Mouse (Mus musculus): Measurements from ENCODE around the gene Syp. TPM values are rescaled to one million over a fixed set of nuclear protein-coding genes. Genes with fewer than 3 reads are reported as not detected.

The Syp gene
- polyA plus RNA-seq, 1 experiment from 2014 or later = 0.75 TPM

GRCm38 (mm10) chrX:7635101-7635500, 3.2 kb upstream of the Syp start:
- 0 out of 2 replicates have a peak, but pooled peaks cover 1% of the 10 kb centered on the region for H3K9me3 ChIP-seq
- WGBS = 46% methylated on average over 3 of the region's 3 CpGs
- no peak overlapping the region for H3K9ac ChIP-seq
- no peaks in the 10 kb centered on the region for H3K36me3 ChIP-seq
- H3K27ac ChIP-seq (replicated peaks) = no peak overlapping the region
- no peak overlapping the region for H3K4me3 ChIP-seq
- ATAC-seq (ENCODE audit: extremely low read depth, insufficient number of reproducible peaks, low FRiP score, low TSS enrichment) = no peak
- peaks cover 20% of the 10 kb centered on the region for H3K27me3 ChIP-seq (replicated peaks)
- H3K4me2 ChIP-seq = no peak overlapping the region
- H3K4me1 ChIP-seq = no peaks in the 10 kb centered on the region

- H3K27me3 ChIP-seq (replicated peaks) = peaks cover 28% of the 10 kb centered on the region
- no peak overlapping the region for H3K4me3 ChIP-seq
- no peak overlapping the region for H3K4me2 ChIP-seq
- ATAC-seq (ENCODE audit: extremely low read depth, insufficient number of reproducible peaks, low FRiP score, low TSS enrichment) = no peak
- no peaks in the 10 kb centered on the region for H3K4me1 ChIP-seq
- no peaks in the 10 kb centered on the region for H3K9me3 ChIP-seq
- no peak overlapping the region for H3K27ac ChIP-seq (replicated peaks)
- 17% methylated on average over 13 of the region's 13 CpGs for WGBS
- no peak overlapping the region for H3K9ac ChIP-seq
- H3K36me3 ChIP-seq = no peaks in the 10 kb centered on the region
Measured at GRCm38 (mm10) chrX:7639536-7640325, 1.5 kb downstream of the Syp start.

- Histone ChIP-seq H3K36me3 (no peaks in the 10 kb centered on the region), H3K27ac (replicated peaks) (no peak overlapping the region), H3K4me3 (no peak overlapping the region), H3K9ac (no peak overlapping the region), H3K27me3 (replicated peaks) (peaks cover 28% of the 10 kb centered on the region), H3K9me3 (no peaks in the 10 kb centered on the region), H3K4me1 (no peaks in the 10 kb centered on the region), H3K4me2 (no peak overlapping the region)
- 17% methylated on average over 12 of the region's 12 CpGs for WGBS
- no peak for ATAC-seq (ENCODE audit: extremely low read depth, insufficient number of reproducible peaks, low FRiP score, low TSS enrichment)
Measured at GRCm38 (mm10) chrX:7640785-7641184, 2.5 kb downstream of the Syp start.

GRCm38 (mm10) chrX:7645349-7645748, 7.1 kb downstream of the Syp start:
- Histone ChIP-seq H3K4me3 (no peak overlapping the region), H3K4me1 (0 out of 2 replicates have a peak, but pooled peaks cover 3% of the 10 kb centered on the region), H3K36me3 (no peaks in the 10 kb centered on the region), H3K27ac (replicated peaks) (no peak overlapping the region), H3K4me2 (no peak overlapping the region), H3K9ac (no peak overlapping the region), H3K27me3 (replicated peaks) (0 out of 2 replicates have a peak, but pooled peaks cover 7% of the 10 kb centered on the region), H3K9me3 (no peaks in the 10 kb centered on the region)
- ATAC-seq (ENCODE audit: extremely low read depth, insufficient number of reproducible peaks, low FRiP score, low TSS enrichment) = no peak
- 15% methylated on average over 5 of the region's 5 CpGs for WGBS

- peak overlapping the region; percentile 67 for H3K27ac ChIP-seq (replicated peaks)
- no peaks in the 10 kb centered on the region for H3K36me3 ChIP-seq
- peak overlapping the region; percentile 83 for H3K9ac ChIP-seq
- H3K4me1 ChIP-seq = 0 out of 2 replicates have a peak, but pooled peaks cover 3% of the 10 kb centered on the region
- peak overlapping the region; percentile 70 for H3K4me2 ChIP-seq
- ATAC-seq (ENCODE audit: extremely low read depth, insufficient number of reproducible peaks, low FRiP score, low TSS enrichment) = peak; percentile 89
- 12% methylated on average over 25 of the region's 25 CpGs for WGBS
- H3K4me3 ChIP-seq = peak overlapping the region; percentile 55
- H3K27me3 ChIP-seq (replicated peaks) = no peaks in the 10 kb centered on the region
- H3K9me3 ChIP-seq = no peaks in the 10 kb centered on the region
Measured at GRCm38 (mm10) chrX:7648671-7649304, 10.5 kb downstream of the Syp start.

GRCm38 (mm10) chrX:7657221-7657639, 19.0 kb downstream of the Syp start, which contains the start of gene Prickle3:
Gene Prickle3 (plus strand): TSS chrX:7657260.
- WGBS = 14% methylated on average over 26 of the region's 26 CpGs
- Histone ChIP-seq H3K9me3 (no peaks in the 10 kb centered on the region), H3K4me1 (peaks cover 13% of the 10 kb centered on the region)

GRCm38 (mm10) chrX:7658031-7658784, 19.9 kb downstream of the Syp start:
- WGBS = 16% methylated on average over 15 of the region's 15 CpGs
- no peaks in the 10 kb centered on the region for H3K27me3 ChIP-seq (replicated peaks)
- H3K4me1 ChIP-seq = peaks cover 13% of the 10 kb centered on the region
- peaks cover 5% of the 10 kb centered on the region; the same call in 1 of the 2 replicates for H3K36me3 ChIP-seq
- peak overlapping the region; percentile 64 for H3K4me3 ChIP-seq
- peak overlapping the region; percentile 80 for H3K27ac ChIP-seq (replicated peaks)
- peak overlapping the region; percentile 72 for H3K4me2 ChIP-seq
- ATAC-seq (ENCODE audit: extremely low read depth, insufficient number of reproducible peaks, low FRiP score, low TSS enrichment) = no peak
- H3K9me3 ChIP-seq = no peaks in the 10 kb centered on the region
- H3K9ac ChIP-seq = peak overlapping the region; percentile 82

More at GRCm38 (mm10) chrX:7657221-7657639, 19.0 kb downstream of the Syp start, which contains the start of gene Prickle3:
- Histone ChIP-seq H3K27ac (replicated peaks) (peak within 1 kb of the TSS; percentile 80), H3K27me3 (replicated peaks) (no peaks in the 10 kb centered on the region), H3K36me3 (peaks cover 5% of the 10 kb centered on the region; the same call in 1 of the 2 replicates), H3K4me2 (peak within 1 kb of the TSS; percentile 72), H3K4me3 (peak within 1 kb of the TSS; percentile 64), H3K9ac (peak within 1 kb of the TSS; percentile 82)
- ATAC-seq (ENCODE audit: extremely low read depth, insufficient number of reproducible peaks, low FRiP score, low TSS enrichment) = peak; percentile 56; the same call in 1 of the 2 replicates

GRCm38 (mm10) chrX:7658785-7659589, 20.7 kb downstream of the Syp start:
- peak overlapping the region; percentile 64 for H3K4me3 ChIP-seq
- no peaks in the 10 kb centered on the region for H3K9me3 ChIP-seq
- peaks cover 13% of the 10 kb centered on the region for H3K4me1 ChIP-seq
- WGBS = 54% methylated on average over 11 of the region's 11 CpGs
- ATAC-seq (ENCODE audit: extremely low read depth, insufficient number of reproducible peaks, low FRiP score, low TSS enrichment) = no peak
- peak overlapping the region; percentile 82; the same call in 1 of the 2 replicates for H3K9ac ChIP-seq
- H3K27ac ChIP-seq (replicated peaks) = 0 out of 2 replicates have a peak overlapping the region, but pooled peaks have one; percentile 80
- H3K36me3 ChIP-seq = peaks cover 11% of the 10 kb centered on the region
- H3K4me2 ChIP-seq = peak overlapping the region; percentile 72
- no peaks in the 10 kb centered on the region for H3K27me3 ChIP-seq (replicated peaks)

- no peak for ATAC-seq (ENCODE audit: extremely low read depth, insufficient number of reproducible peaks, low FRiP score, low TSS enrichment)
- H3K27ac ChIP-seq (replicated peaks) = no peak overlapping the region
Measured at GRCm38 (mm10) chrX:7661086-7661485, 22.8 kb downstream of the Syp start.

GRCm38 (mm10) chrX:7662936-7663335, 24.7 kb downstream of the Syp start:
- no peak for ATAC-seq (ENCODE audit: extremely low read depth, insufficient number of reproducible peaks, low FRiP score, low TSS enrichment)
- Histone ChIP-seq H3K9ac (no peak overlapping the region), H3K36me3 (peaks cover 36% of the 10 kb centered on the region), H3K4me1 (peaks cover 10% of the 10 kb centered on the region), H3K9me3 (no peaks in the 10 kb centered on the region), H3K4me2 (no peak overlapping the region), H3K27ac (replicated peaks) (no peak overlapping the region), H3K27me3 (replicated peaks) (no peaks in the 10 kb centered on the region), H3K4me3 (no peak overlapping the region)
- WGBS = 77% methylated on average over 3 of the region's 3 CpGs

More at GRCm38 (mm10) chrX:7661086-7661485, 22.8 kb downstream of the Syp start:
- Histone ChIP-seq H3K9ac (no peak overlapping the region), H3K9me3 (no peaks in the 10 kb centered on the region), H3K4me2 (no peak overlapping the region), H3K36me3 (peaks cover 22% of the 10 kb centered on the region), H3K27me3 (replicated peaks) (no peaks in the 10 kb centered on the region), H3K4me3 (no peak overlapping the region), H3K4me1 (peaks cover 13% of the 10 kb centered on the region)
- WGBS = 65% methylated on average over 4 of the region's 4 CpGs
